Mouse (Mus musculus): ENCODE measurements around the gene Suz12. TPM values are rescaled to one million over a fixed set of nuclear protein-coding genes. Genes with fewer than 3 reads are reported as not detected.

The Suz12 gene
- total RNA-seq (2014; rRNA removed; ENCODE audit: low replicate concordance) = 17.3 and 23.0 TPM in 2 replicates
- polyA plus RNA-seq (2015; fragmentation: Nextera tagmentation; extraction: Ambion mirVana) = 9.2 and 9.4 TPM in 2 replicates

- H3K27ac ChIP-seq (ENCODE audit: low read depth) = peak within 1 kb of the TSS; percentile 89
- H3K9ac ChIP-seq (replicated peaks; ENCODE audit: low read depth, low read length) = peak within 1 kb of the TSS; percentile 85
- DNase-seq (ENCODE audit: low spot score) (peak; percentile 96), ATAC-seq (ENCODE audit: insufficient read depth, low read depth) (peak; percentile 97)
- H3K4me1 ChIP-seq (ENCODE audit: control insufficient read depth, insufficient read depth) = no peaks in the 10 kb centered on the region; the same call in 1 of the 2 replicates
- H3K4me2 ChIP-seq (ENCODE audit: low read depth, low read length) = peak within 1 kb of the TSS; percentile 92
- H3K9me3 ChIP-seq (replicated peaks; ENCODE audit: control insufficient read depth, low read length) = no peaks in the 10 kb centered on the region
- H3K36me3 ChIP-seq (replicated peaks; ENCODE audit: control insufficient read depth, insufficient read depth, low read length) = 0 out of 2 replicates have a peak, but pooled peaks cover 6% of the 10 kb centered on the region
- peak; percentile 62; the same call in 1 of the 2 replicates for TF ChIP-seq EP300 (IDR thresholded peaks at IDR 0.05; ENCODE audit: low read depth)
- TF ChIP-seq CTCF (IDR thresholded peaks at IDR 0.05; ENCODE audit: low read depth) = no peak
- H3K27me3 ChIP-seq (ENCODE audit: control insufficient read depth, insufficient read depth, low read length) = no peaks in the 10 kb centered on the region
- under 1% methylated on average over 69 of the region's 74 CpGs for WGBS
- peak within 1 kb of the TSS; percentile 88 for H3K4me3 ChIP-seq (ENCODE audit: low read depth, low read length)
These were observed at the start of gene Suz12 for GRCm38 (mm10) chr11:79992592-79993355. Gene Suz12 (plus strand): TSS chr11:79993106.

GRCm38 (mm10) chr11:79943136-79943535 lies 49.8 kb upstream of the Suz12 start:
- DNase-seq (ENCODE audit: low spot score) = no peak
- Histone ChIP-seq H3K4me3 (ENCODE audit: low read depth, low read length) (no peak overlapping the region), H3K27me3 (ENCODE audit: control insufficient read depth, insufficient read depth, low read length) (no peaks in the 10 kb centered on the region), H3K27ac (ENCODE audit: low read depth) (no peak overlapping the region), H3K4me1 (ENCODE audit: control insufficient read depth, insufficient read depth) (no peaks in the 10 kb centered on the region), H3K4me2 (ENCODE audit: low read depth, low read length) (no peak overlapping the region), H3K9ac (replicated peaks; ENCODE audit: low read depth, low read length) (no peak overlapping the region), H3K36me3 (replicated peaks; ENCODE audit: control insufficient read depth, insufficient read depth, low read length) (peaks cover 73% of the 10 kb centered on the region), H3K9me3 (replicated peaks; ENCODE audit: control insufficient read depth, low read length) (no peaks in the 10 kb centered on the region)
- 87% methylated on average over 8 of the region's 8 CpGs for WGBS
- no peak for TF ChIP-seq CTCF (IDR thresholded peaks at IDR 0.05; ENCODE audit: low read depth)
- TF ChIP-seq EP300 (IDR thresholded peaks at IDR 0.05; ENCODE audit: low read depth) = no peak
- no peak for ATAC-seq (ENCODE audit: insufficient read depth, low read depth)

GRCm38 (mm10) chr11:79943601-79944000 lies 49.3 kb upstream of the Suz12 start:
- H3K27ac ChIP-seq (ENCODE audit: low read depth) = no peak overlapping the region
- DNase-seq (ENCODE audit: low spot score) (no peak), ATAC-seq (ENCODE audit: insufficient read depth, low read depth) (no peak)
- no peaks in the 10 kb centered on the region for H3K27me3 ChIP-seq (ENCODE audit: control insufficient read depth, insufficient read depth, low read length)
- H3K4me2 ChIP-seq (ENCODE audit: low read depth, low read length) = no peak overlapping the region
- H3K36me3 ChIP-seq (replicated peaks; ENCODE audit: control insufficient read depth, insufficient read depth, low read length) = peaks cover 78% of the 10 kb centered on the region
- WGBS = 83% methylated on average over 7 of the region's 7 CpGs
- H3K4me1 ChIP-seq (ENCODE audit: control insufficient read depth, insufficient read depth) = no peaks in the 10 kb centered on the region
- TF ChIP-seq EP300 (IDR thresholded peaks at IDR 0.05; ENCODE audit: low read depth) (no peak), CTCF (IDR thresholded peaks at IDR 0.05; ENCODE audit: low read depth) (no peak)
- H3K9ac ChIP-seq (replicated peaks; ENCODE audit: low read depth, low read length) = no peak overlapping the region
- no peaks in the 10 kb centered on the region for H3K9me3 ChIP-seq (replicated peaks; ENCODE audit: control insufficient read depth, low read length)
- no peak overlapping the region for H3K4me3 ChIP-seq (ENCODE audit: low read depth, low read length)

- Histone ChIP-seq H3K9me3 (replicated peaks; ENCODE audit: control insufficient read depth, low read length) (no peaks in the 10 kb centered on the region), H3K4me2 (ENCODE audit: low read depth, low read length) (no peak overlapping the region), H3K9ac (replicated peaks; ENCODE audit: low read depth, low read length) (no peak overlapping the region), H3K4me3 (ENCODE audit: low read depth, low read length) (no peak overlapping the region), H3K27me3 (ENCODE audit: control insufficient read depth, insufficient read depth, low read length) (no peaks in the 10 kb centered on the region), H3K4me1 (ENCODE audit: control insufficient read depth, insufficient read depth) (no peaks in the 10 kb centered on the region), H3K27ac (ENCODE audit: low read depth) (no peak overlapping the region), H3K36me3 (replicated peaks; ENCODE audit: control insufficient read depth, insufficient read depth, low read length) (peaks cover 87% of the 10 kb centered on the region)
- TF ChIP-seq CTCF (IDR thresholded peaks at IDR 0.05; ENCODE audit: low read depth) (no peak), EP300 (IDR thresholded peaks at IDR 0.05; ENCODE audit: low read depth) (no peak)
- 90% methylated on average over 3 of the region's 3 CpGs for WGBS
- ATAC-seq (ENCODE audit: insufficient read depth, low read depth) (no peak), DNase-seq (ENCODE audit: low spot score) (no peak)
These were observed 45.6 kb upstream of the Suz12 start for GRCm38 (mm10) chr11:79947265-79947664.

- Histone ChIP-seq H3K27me3 (ENCODE audit: control insufficient read depth, insufficient read depth, low read length) (no peaks in the 10 kb centered on the region), H3K27ac (ENCODE audit: low read depth) (peak overlapping the region; percentile 66; the same call in 1 of the 2 replicates), H3K4me1 (ENCODE audit: control insufficient read depth, insufficient read depth) (peaks cover 7% of the 10 kb centered on the region; the same call in 1 of the 2 replicates), H3K4me3 (ENCODE audit: low read depth, low read length) (peak overlapping the region; percentile 78), H3K9me3 (replicated peaks; ENCODE audit: control insufficient read depth, low read length) (no peaks in the 10 kb centered on the region), H3K4me2 (ENCODE audit: low read depth, low read length) (peak overlapping the region; percentile 72), H3K36me3 (replicated peaks; ENCODE audit: control insufficient read depth, insufficient read depth, low read length) (peaks cover 21% of the 10 kb centered on the region), H3K9ac (replicated peaks; ENCODE audit: low read depth, low read length) (peak overlapping the region; percentile 71)
- 0 out of 2 replicates have a peak, but pooled peaks have one; percentile 27 for ATAC-seq (ENCODE audit: insufficient read depth, low read depth)
- WGBS = 6% methylated on average over 27 of the region's 27 CpGs
- DNase-seq (ENCODE audit: low spot score) = no peak
- TF ChIP-seq EP300 (IDR thresholded peaks at IDR 0.05; ENCODE audit: low read depth) (no peak), CTCF (IDR thresholded peaks at IDR 0.05; ENCODE audit: low read depth) (no peak)
These were observed 31.4 kb upstream of the Suz12 start for GRCm38 (mm10) chr11:79961346-79962124.
